Mouse (Mus musculus): Measurements from ENCODE around the gene AL731706.1. TPM values are rescaled to one million over a fixed set of nuclear protein-coding genes. Genes with fewer than 3 reads are reported as not detected.

The AL731706.1 gene
- polyA plus RNA-seq, 2 experiments = 17.4 to 33.3 TPM

DNA sequence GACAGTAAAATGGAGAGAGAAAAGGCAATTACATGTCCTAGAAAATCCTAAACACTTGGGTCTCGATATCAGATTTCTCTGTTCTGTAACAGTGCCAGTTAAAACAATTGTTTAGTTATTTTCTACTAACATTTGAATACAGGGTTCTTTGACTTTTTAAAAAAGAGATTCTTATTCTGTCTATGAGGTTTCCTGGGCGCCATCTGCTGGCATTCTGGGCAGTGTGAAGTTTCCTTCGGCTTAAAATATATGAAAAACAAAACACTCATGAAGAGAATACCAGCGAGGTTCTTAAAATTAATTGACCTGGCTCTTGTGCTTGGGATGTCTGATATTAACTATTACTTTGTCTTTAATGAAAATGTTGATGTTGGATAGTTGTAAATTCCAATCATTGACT lies 4.3 kb downstream of the AL731706.1 start:
- H3K4me1 ChIP-seq (ENCODE audit: control insufficient read depth, insufficient read depth, low read length) = 0 out of 2 replicates have a peak, but pooled peaks cover 3% of the 10 kb centered on the region
- H3K27me3 ChIP-seq (ENCODE audit: control insufficient read depth, insufficient read depth, low read length) = no peaks in the 10 kb centered on the region
- H3K27ac ChIP-seq (replicated peaks; ENCODE audit: low read depth, low read length) = no peak overlapping the region
- peak; percentile 17 for DNase-seq (ENCODE audit: low spot score)
- H3K4me2 ChIP-seq (replicated peaks; ENCODE audit: low read depth, low read length, severe bottlenecking) = no peak overlapping the region
- 65% methylated on average over 4 of the region's 4 CpGs for WGBS
- ATAC-seq (ENCODE audit: low FRiP score, low read depth) = no peak
- no peak overlapping the region for H3K9ac ChIP-seq (ENCODE audit: low read depth, low read length, severe bottlenecking)
- no peak overlapping the region for H3K4me3 ChIP-seq (replicated peaks; ENCODE audit: low read length)
- H3K36me3 ChIP-seq (ENCODE audit: control insufficient read depth, insufficient read depth, low read length) = peaks cover 21% of the 10 kb centered on the region
- H3K9me3 ChIP-seq (ENCODE audit: control insufficient read depth, low read length) = no peaks in the 10 kb centered on the region
- TF ChIP-seq POLR2A (IDR thresholded peaks at IDR 0.05; ENCODE audit: borderline replicate concordance, extremely low read depth, insufficient read depth, insufficient read length) = no peak

DNA sequence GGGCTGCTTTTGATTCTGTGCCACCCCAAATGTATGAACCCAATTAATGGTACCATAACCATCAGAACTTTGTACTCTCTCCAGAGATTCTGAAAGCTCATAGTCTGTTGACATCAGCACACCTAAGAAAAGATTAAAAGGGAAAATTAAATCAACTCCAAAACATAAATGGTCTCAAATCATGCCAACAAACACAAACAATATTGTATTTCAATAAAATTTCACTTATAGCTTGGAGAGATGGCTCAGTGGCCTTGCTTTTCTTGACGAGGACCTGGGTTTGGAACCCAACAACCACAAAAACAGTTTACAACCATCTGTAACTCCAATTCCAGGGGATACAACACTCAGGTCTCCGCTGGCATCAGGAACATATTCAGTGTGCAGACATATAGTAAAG lies 5.6 kb downstream of the AL731706.1 start, which contains the start of gene AL731706.2:
AL731706.2 (minus strand) TSS at position 101 of the 400 bp plus-strand sequence.
- no peaks in the 10 kb centered on the region for H3K9me3 ChIP-seq (ENCODE audit: control insufficient read depth, low read length)
- H3K36me3 ChIP-seq (ENCODE audit: control insufficient read depth, insufficient read depth, low read length) = peaks cover 33% of the 10 kb centered on the region
- ATAC-seq (ENCODE audit: low FRiP score, low read depth) (no peak), DNase-seq (ENCODE audit: low spot score) (no peak)
- 94% methylated on average over 2 of the region's 2 CpGs for WGBS
- no peak within 1 kb of the TSS for H3K9ac ChIP-seq (ENCODE audit: low read depth, low read length, severe bottlenecking)
- no peak within 1 kb of the TSS for H3K4me2 ChIP-seq (replicated peaks; ENCODE audit: low read depth, low read length, severe bottlenecking)
- no peaks in the 10 kb centered on the region for H3K27me3 ChIP-seq (ENCODE audit: control insufficient read depth, insufficient read depth, low read length)
- H3K4me3 ChIP-seq (replicated peaks; ENCODE audit: low read length) = no peak within 1 kb of the TSS
- TF ChIP-seq POLR2A (IDR thresholded peaks at IDR 0.05; ENCODE audit: borderline replicate concordance, extremely low read depth, insufficient read depth, insufficient read length) = no peak
- H3K27ac ChIP-seq (replicated peaks; ENCODE audit: low read depth, low read length) = no peak within 1 kb of the TSS
- 0 out of 2 replicates have a peak, but pooled peaks cover 3% of the 10 kb centered on the region for H3K4me1 ChIP-seq (ENCODE audit: control insufficient read depth, insufficient read depth, low read length)

DNA sequence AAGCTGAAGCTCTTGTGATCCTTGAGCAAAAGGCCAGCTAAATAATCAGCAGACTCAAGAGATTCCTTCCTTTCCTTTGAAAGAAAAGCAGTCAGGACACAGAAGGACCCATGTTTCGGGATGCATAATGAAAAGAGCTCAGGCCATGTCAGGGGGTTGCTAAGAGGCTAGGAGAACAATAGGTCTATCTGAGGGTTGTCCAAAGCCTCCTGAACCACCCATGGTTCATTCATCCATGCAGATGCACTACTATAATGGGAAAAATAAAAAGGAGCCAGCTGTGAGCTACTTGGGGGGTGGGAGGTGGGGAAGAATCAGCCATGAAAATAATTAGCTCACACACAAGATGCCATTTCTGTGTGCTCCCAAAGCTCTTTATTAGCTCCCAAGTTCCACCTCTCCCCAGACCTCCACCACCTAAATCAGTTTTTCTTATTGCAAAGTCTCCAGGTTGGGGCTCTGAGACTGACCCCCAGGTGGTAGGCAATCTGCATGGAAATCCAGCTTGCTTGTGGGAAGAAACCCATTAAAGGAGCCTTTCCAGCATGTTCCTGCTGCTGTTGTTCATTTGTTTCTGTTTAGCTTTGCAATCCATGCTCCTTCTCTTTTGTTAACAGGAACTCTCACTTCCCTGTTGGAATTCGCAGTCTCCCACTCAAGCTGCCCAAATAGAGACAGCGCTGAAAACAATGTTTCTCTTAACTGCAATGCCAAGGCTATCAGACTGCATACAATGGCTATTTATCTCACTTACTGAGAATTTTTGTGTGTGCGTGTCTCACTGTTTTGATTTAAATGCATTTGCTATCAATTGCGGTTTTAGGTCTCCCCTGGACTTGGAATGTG lies 36.4 kb downstream of the AL731706.1 start:
- no peak overlapping the region for H3K9ac ChIP-seq (ENCODE audit: low read depth, low read length, severe bottlenecking)
- H3K9me3 ChIP-seq (ENCODE audit: control insufficient read depth, low read length) = no peaks in the 10 kb centered on the region
- H3K4me3 ChIP-seq (replicated peaks; ENCODE audit: low read length) = no peak overlapping the region
- no peak for DNase-seq (ENCODE audit: low spot score)
- no peak for ATAC-seq (ENCODE audit: low FRiP score, low read depth)
- no peak for TF ChIP-seq POLR2A (IDR thresholded peaks at IDR 0.05; ENCODE audit: borderline replicate concordance, extremely low read depth, insufficient read depth, insufficient read length)
- H3K4me1 ChIP-seq (ENCODE audit: control insufficient read depth, insufficient read depth, low read length) = no peaks in the 10 kb centered on the region
- 49% methylated on average over 5 of the region's 5 CpGs for WGBS
- H3K36me3 ChIP-seq (ENCODE audit: control insufficient read depth, insufficient read depth, low read length) = no peaks in the 10 kb centered on the region
- H3K4me2 ChIP-seq (replicated peaks; ENCODE audit: low read depth, low read length, severe bottlenecking) = no peak overlapping the region
- H3K27ac ChIP-seq (replicated peaks; ENCODE audit: low read depth, low read length) = no peak overlapping the region
- H3K27me3 ChIP-seq (ENCODE audit: control insufficient read depth, insufficient read depth, low read length) = no peaks in the 10 kb centered on the region

DNA sequence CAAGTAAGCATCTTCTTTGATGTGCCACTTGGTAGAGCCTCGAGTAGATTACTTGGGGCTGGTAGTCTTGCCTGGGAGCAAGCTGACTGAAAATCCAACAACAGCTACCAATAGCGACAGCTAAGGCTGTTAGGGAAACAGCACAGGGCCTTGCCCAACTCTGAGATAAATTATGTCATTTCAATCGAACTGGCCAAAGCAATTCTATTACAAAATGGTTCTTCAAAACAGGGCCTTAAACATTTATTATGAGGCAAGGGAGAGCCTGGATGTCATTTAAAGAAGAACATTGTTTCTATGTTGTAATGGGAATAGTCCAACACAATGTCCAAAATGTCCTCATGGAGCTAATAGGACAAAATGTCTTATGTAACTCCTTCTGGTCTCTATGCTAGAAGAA lies 40.8 kb downstream of the AL731706.1 start:
- no peak for TF ChIP-seq POLR2A (IDR thresholded peaks at IDR 0.05; ENCODE audit: borderline replicate concordance, extremely low read depth, insufficient read depth, insufficient read length)
- Histone ChIP-seq H3K36me3 (ENCODE audit: control insufficient read depth, insufficient read depth, low read length) (no peaks in the 10 kb centered on the region), H3K9me3 (ENCODE audit: control insufficient read depth, low read length) (no peaks in the 10 kb centered on the region), H3K4me3 (replicated peaks; ENCODE audit: low read length) (no peak overlapping the region), H3K4me1 (ENCODE audit: control insufficient read depth, insufficient read depth, low read length) (no peaks in the 10 kb centered on the region), H3K27ac (replicated peaks; ENCODE audit: low read depth, low read length) (no peak overlapping the region), H3K27me3 (ENCODE audit: control insufficient read depth, insufficient read depth, low read length) (no peaks in the 10 kb centered on the region), H3K4me2 (replicated peaks; ENCODE audit: low read depth, low read length, severe bottlenecking) (no peak overlapping the region), H3K9ac (ENCODE audit: low read depth, low read length, severe bottlenecking) (no peak overlapping the region)
- ATAC-seq (ENCODE audit: low FRiP score, low read depth) = no peak
- 63% methylated on average over 3 of the region's 3 CpGs for WGBS
- no peak for DNase-seq (ENCODE audit: low spot score)

DNA sequence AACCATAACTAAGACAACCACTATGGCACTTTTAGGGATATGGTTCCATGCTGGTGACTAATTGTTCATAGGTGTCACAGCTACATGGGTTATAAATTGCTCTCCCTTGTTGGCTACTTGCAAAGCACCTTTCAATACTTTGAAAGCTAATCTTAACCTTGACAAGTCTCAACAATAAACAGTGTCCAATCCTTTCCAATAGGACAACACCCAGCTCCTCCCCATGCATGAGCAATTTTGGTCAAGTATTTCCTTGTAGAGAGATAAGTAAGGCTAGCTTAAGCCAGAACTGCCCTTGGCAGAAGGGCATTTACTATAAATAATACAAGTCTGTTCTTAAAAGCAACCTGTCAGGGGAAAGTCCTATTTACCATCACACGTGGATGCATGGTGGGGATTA lies 53.2 kb downstream of the AL731706.1 start:
- Histone ChIP-seq H3K9ac (ENCODE audit: low read depth, low read length, severe bottlenecking) (no peak overlapping the region), H3K9me3 (ENCODE audit: control insufficient read depth, low read length) (no peaks in the 10 kb centered on the region), H3K27ac (replicated peaks; ENCODE audit: low read depth, low read length) (no peak overlapping the region), H3K4me1 (ENCODE audit: control insufficient read depth, insufficient read depth, low read length) (no peaks in the 10 kb centered on the region), H3K4me2 (replicated peaks; ENCODE audit: low read depth, low read length, severe bottlenecking) (no peak overlapping the region), H3K36me3 (ENCODE audit: control insufficient read depth, insufficient read depth, low read length) (no peaks in the 10 kb centered on the region), H3K27me3 (ENCODE audit: control insufficient read depth, insufficient read depth, low read length) (no peaks in the 10 kb centered on the region), H3K4me3 (replicated peaks; ENCODE audit: low read length) (no peak overlapping the region)
- DNase-seq (ENCODE audit: low spot score) = no peak
- 36% methylated on average over 1 of the region's 1 CpGs for WGBS
- ATAC-seq (ENCODE audit: low FRiP score, low read depth) = no peak
- TF ChIP-seq POLR2A (IDR thresholded peaks at IDR 0.05; ENCODE audit: borderline replicate concordance, extremely low read depth, insufficient read depth, insufficient read length) = no peak
